Mouse (Mus musculus) Muller cell, postnatal 12 days (primary cell): ENCODE results near the gene Vmn2r81.
A peak's percentile ranks its signal among the peaks of the same experiment; 100 is the strongest.
"Not testable (repeated sequence)": the region's sequence is repeated elsewhere in the genome, so short reads cannot be mapped to it uniquely, and the experiment has no call there.

Experiments used
- DNase-seq: peaks from one replicate; pipeline ENCODE4 v3.0.0-alpha.2; 2015; ENCODE audit errors: inconsistent ontology term

Vmn2r81 gene

DNA sequence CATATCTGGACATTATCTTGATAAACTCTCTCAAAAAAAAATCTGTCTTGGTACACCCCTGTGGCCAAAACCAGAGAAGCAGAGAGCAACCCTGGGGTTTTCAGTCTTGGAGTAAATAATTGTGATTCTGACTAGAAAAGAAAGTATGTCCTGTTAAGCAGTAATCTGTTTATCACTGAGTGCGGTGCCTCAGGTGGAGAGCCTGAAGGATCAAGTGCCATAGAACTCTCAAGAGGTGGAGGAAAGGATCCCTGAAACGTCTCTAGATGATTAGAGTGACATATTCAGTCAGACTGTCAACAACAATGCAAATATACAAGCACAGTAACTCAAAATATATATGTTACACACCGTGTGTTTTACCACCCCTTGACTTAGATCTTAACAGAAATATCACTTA lies at the start of gene Vmn2r81:
Vmn2r81 (plus strand) TSS at position 301 of the 400 bp plus-strand sequence.
- not testable (repeated sequence) for DNase-seq

DNA sequence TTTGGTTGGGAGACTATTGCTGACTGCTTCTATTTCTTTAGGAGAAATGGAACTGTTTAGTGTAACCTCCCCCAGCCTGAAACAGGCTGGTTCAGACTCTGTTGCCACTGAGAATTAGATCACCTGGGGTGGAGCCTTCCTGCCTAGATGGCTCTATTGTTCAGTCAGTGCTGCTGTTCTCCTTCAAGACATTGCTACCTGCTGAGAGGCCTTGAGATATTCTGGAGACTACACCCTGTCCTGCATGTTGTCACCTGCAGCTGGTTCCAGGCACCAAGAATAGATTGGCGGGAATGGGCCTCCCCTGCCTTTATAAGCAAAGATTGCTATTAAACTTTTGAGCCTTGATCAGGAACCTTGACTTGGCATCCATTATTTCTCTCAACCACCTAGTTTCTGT lies 47.5 kb upstream of the Vmn2r81 start:
- not testable (repeated sequence) for DNase-seq

DNA sequence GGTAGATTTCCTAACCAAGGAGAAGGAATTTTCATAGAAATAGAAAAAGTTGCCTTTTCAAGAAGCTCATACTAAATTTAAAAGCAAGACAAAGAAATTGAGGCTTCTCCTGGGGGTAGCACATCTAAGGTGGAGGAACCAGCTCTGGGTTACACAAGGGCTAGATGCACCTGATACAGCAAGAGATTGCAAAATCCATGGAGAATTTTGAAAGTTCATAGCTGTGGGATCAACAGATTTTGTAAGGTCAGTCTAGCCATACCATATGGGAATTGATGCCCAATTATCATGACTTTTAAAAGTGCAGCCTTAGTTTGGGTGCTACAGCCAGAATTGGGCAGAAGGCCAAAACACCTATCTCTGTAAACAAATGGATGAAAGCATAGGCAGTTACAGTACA lies 27.1 kb upstream of the Vmn2r81 start:
- no peak for DNase-seq

DNA sequence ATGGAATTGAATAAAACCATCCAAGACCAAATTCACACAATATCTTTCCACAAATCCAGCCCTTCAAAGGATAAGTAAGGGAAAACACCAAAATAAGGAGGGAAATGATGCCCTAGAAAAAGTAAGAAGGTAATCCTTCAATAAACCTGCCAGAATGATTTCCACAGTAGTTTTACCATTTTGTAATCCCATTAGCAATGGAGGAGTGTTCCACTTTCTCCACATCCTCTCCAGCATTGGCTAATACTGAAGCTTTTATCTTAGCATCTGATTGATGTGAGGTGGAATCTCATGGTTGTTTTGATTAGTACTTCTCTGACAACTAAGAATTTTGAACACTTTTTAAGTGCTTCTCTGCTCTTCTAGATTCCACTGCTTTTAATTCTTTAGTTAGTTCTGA lies 25.9 kb upstream of the Vmn2r81 start:
- no peak for DNase-seq

DNA sequence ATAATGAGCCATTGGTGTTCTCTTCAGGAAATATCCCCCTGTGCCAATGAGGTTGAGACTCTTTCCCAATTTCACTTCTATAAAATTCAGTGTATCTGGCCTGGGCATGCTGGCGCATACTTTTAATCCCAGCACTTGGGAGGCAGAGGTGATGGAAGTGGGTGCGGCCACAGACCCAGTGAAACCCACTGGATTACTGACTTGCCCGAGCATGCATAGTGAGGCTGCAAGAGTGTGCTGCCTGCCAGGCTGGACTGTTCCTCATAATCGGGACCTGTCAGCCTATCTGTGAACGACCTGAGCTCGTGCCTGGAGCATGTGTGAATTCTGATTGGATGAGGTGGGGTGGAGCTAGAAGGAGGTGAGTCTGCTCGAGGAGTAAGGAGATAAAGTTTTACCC lies 25.3 kb upstream of the Vmn2r81 start:
- no peak for DNase-seq

DNA sequence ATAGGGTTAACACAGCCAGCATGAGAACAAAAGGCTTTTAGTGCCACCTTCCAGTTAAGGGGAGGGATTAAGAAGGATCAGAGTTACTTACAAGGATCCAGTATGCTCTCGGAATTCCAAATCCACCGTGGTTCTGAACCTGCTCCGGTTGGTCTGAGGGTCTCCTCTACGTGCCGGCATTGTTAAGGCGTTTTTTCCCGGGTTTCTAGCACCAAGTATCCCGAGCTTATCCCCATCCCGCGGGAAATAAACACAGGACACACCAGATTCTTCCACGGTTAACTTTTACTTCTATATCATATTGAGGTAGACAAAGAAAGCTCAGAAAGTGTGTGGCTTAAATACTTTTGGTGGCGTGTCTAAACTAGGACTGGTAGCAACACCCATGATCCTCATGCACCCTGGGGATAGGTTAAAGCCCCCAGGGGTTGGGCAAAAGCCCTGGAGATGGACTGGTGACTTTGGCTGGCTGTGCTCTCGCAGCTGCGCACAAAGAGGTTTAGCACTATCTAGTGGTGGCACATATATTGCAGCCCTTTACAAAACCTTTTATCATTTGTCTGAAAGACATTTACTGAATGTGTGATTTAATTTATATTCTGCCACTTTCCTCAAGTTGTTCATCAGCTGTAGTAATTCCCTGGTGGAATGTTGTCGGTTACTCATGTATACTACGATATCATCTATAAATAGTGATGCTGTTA lies 74.7 kb downstream of the Vmn2r81 start:
- peak; percentile 5 for DNase-seq

DNA sequence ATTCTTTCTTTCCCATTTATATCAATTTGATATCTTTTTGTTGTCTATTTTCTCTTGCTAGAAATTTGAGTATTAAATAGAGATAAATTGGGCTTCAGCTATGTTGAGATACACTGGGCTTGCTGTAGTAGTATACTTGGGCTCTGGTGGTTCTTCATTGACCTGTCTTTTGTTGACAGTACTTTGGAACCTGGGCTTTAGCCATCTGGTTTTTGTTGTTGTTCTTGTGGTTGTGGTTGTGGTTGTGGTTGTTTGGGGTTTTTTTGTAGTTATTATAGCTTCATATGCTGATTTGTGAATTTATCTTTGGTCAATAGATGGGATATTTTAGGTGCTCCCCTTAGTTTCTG lies 75.2 kb downstream of the Vmn2r81 start:
- DNase-seq: no peak
